Mouse (Mus musculus) adrenal gland, adult 18-20 months (tissue): ENCODE results near the gene Csnk2a2. TPM values are rescaled to one million over a fixed set of nuclear protein-coding genes. Genes with fewer than 3 reads are reported as not detected.
A peak's percentile ranks its signal among the peaks of the same experiment; 100 is the strongest.

Source experiments
- DNase-seq, 2 experiments: peaks; one replicate each; pipeline ENCODE4 v3.0.0; 2021 to 2022; ENCODE audit warnings: low spot score in 2 of 2
- long read RNA-seq, 2 experiments: library from polyadenylated mRNA; stranded (forward); transcript quantifications; one replicate each; pipeline ENCODE4 v2.0.0; 2021
- total RNA-seq, 2 experiments: library from RNA; stranded (reverse); gene quantifications; 1 replicate in 1 of 2; 2 replicates in 1 of 2; pipeline ENCODE4 v1.2.3; 2021

Gene Csnk2a2
- total RNA-seq = 10 to 100 TPM; 70.3 to 88.4 TPM
- long read RNA-seq, experiment 1, full-length matches to known transcripts = 17 of 34 reads
- long read RNA-seq, experiment 1, partial matches to known transcripts = 4 of 34 reads
- long read RNA-seq, experiment 1, other reads (novel, unspliced or antisense) = 13 of 34 reads
- long read RNA-seq, experiment 2, full-length matches to known transcripts = 50 of 81 reads
- long read RNA-seq, experiment 2, partial matches to known transcripts = 14 of 81 reads
- long read RNA-seq, experiment 2, other reads (novel, unspliced or antisense) = 17 of 81 reads

DNA sequence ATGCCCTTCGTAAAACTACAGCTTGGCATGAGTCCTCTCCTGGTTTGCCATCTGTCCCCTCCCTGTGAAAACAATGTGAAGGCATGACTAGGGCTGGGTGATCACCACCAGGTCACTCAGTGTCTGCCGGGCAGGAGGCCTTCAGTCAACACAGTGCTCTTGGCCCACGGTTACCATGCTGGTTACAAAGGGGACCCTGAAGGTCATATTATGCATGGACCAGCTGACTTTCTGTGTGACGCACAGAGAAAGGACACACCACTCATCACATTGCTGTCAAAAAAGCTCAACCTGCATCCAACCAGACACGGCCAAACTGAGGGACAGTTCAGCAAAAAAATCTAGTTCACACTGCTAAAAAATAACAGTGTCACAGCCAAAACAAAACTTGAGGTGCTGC is at the start of gene Csnk2a2:
Csnk2a2 (minus strand) TSS at position 34 of the 400 bp plus-strand sequence.
- peak in 1 of 2 experiments; percentile 17 for DNase-seq

DNA sequence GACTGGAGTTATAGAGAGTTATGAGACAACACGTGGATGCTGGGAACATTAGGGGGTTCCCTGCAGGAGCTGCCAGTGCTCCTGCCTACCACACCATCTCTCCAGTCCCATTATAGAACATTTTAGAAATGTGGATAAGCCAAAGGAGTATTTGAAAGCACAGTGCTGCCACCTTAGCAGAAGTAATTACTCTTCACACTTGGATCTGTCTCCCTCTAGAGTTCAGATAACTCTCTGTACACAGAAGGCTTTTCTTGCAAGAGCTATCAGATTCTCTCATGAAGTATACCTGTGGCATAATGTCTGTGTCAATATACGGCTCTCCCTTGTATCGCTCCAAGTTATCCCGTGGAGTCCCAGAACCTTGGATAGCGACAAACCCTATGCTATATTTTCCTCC is 49.6 kb upstream of the Csnk2a2 start:
- DNase-seq = no peak

DNA sequence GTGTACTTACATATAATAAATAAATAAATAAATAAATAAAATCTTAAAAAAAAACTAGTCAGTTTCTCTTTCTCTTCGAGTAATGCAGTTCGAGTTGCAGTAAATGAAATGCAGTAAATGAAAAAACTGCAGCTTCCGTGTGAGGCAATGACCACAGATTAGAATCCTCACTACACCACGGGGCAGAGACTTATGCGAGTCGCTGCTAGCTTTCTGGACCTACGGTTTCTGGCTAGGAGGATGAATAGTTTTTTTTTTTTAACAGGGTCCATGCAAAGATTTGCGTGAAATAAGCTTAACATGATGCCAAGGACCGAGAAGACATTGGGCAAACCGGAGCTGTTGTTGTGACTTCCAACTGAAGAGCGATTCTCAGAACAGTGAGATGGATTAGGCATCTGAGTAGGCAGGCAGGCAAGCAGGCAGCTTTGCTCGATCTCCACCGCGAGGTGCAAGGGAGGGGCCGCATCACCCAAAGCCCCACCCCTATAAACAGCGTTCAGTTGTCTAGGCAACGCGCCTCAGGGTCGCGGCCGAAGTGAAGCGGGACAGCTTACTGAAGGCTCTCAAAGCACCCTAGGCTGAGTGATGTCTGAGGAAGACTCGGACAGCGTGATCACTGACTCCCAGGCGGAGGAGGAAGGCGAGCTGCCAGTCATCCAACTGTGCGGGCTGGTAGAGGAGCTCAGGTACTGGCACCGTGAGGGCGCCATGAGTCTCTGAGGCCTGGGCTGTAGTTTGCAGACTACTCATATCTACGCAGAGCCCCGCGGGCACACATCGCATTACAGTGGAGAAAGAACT is 43.9 kb upstream of the Csnk2a2 start, which contains the start of gene Ccdc113:
Ccdc113 (plus strand) TSS at position 502 of the 804 bp plus-strand sequence.
- DNase-seq = peak; percentile 40 to 58

DNA sequence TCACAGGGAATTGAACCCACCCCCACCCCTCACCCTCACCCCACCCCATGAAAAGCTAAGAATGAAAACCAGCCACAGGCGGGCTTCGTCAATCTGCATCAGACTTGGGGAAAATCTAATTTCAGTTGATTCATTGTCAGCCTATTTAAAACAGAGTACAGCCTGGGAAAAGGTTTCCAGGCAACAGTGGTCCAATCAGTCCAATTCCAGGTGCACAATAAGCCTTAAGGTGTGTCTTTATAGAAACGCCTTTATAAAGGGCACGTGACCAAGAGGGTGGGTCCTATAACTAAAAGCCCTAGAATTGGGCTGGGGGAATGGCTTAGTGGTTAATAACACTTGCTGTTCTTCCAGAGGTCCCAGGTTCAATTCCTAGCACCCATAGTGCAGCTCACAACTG is 42.4 kb upstream of the Csnk2a2 start:
- DNase-seq = no peak

DNA sequence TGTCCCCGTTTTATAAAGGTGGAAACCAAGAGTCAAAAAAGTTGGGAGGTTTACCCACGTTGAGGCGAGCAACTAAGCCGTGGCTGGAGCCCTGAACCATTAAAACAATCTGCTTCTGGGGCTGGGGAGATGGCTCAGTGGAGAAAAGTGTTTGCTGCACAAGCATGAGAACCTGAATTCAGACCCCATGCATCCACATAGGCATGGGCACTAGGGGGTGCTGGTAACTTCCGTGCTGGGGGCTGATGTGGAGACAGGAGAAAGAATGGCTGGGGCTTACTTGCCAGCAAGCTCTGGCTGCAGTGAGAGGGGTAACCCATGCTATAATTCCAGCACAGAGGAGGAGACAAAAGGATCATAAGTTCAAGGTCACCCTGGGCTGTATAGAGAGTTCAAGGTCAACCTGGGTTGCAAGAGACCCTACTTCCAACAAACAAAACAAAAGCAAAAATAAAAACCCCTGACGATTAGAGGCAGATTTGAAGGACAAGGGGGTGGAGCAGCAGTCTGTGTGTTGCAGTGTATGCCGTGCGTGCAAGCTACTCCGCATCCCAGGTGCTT is 39.0 kb upstream of the Csnk2a2 start:
- no peak for DNase-seq

DNA sequence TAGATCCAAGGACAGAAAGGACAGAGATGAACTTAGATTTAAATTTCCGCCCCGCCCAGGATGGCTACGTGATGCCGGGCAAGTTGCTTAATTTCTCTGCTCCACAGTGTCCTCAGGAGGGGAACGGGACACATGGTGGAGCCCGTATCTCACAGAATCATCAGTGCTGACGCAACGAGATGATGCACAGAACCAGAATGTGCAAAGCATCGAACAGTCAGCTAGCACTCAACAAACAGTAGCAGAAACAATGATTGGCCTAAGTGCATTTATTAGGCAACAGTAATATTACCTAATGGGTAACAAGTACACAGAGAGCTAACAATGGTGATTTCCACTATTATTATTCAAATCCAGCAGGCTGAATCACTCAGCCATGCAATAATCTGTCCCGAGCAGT is 38.4 kb upstream of the Csnk2a2 start:
- no peak for DNase-seq

DNA sequence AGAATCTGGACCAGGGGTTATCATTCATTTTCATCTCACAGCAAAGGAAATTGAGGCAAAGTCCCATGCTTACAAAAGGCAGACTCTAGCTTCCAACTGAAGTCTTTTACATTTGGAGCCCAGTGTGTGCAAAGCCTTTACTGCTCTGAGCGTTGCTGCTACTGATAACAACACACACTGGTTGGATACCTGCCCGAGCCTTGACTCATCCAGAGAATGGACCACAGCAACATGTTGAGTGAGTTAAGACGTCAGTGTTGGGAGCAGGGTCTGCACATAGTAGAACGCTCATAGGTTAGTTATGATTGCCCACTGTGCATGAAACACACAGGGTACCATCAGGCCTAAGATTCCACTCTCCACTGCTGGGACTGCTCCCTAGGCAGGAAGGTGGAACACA is 34.2 kb upstream of the Csnk2a2 start:
- no peak for DNase-seq

DNA sequence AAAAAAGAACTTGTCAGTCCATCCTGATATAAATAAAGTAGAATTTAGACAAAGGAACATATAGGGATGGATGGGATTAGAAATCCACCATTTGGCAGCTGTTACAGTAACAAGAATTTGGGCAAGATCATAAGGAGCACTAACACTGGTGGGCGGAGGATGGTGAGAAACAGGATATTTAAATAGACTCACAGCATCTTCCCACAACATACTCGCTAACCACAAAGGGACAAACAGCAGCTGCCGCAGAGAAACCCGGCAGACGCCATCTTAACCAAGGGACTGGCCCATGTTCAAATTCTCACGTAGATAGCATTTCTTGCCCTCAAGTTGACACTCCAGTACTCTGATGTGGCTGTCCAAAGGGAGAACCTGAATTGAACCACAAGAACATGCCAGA is 27.1 kb upstream of the Csnk2a2 start:
- DNase-seq = no peak

DNA sequence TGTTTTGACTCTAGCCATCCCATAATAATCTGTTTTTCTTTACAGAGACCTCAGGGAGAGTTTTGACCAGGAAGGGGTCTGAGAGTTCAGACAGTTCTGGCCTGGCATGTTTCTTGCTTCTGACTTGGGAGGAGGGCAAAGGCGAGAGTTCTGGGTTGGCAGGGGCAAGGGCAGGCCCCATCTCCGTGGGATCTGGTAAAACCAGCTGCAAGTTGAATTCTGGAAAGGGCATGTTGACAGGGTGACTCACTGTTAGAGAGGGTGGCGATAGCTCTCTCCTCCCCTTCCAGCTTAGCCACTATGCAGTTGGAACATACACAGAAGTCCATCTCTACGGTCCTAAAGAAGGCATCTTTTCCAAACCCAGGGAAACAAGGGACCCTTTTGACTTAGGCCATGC is 23.4 kb upstream of the Csnk2a2 start:
- no peak for DNase-seq

DNA sequence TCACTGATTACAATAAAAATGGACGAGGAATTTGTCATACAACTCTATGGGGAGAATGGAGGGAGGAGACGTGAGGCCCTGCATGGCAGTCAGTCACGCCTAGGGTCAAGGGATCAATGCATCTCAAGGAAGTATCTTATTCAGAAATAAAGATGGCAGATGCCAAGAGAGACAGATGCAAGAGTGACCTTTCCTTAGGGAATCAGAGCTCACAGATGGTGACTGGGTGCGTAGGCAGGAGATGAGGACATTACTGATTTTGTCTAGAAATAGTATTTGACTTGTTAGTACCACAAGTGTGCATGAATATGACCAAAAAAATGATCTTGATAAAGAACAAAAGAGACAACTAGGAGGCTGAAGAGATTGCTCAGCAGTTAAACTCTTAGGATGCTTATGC is 22.4 kb upstream of the Csnk2a2 start:
- no peak for DNase-seq

DNA sequence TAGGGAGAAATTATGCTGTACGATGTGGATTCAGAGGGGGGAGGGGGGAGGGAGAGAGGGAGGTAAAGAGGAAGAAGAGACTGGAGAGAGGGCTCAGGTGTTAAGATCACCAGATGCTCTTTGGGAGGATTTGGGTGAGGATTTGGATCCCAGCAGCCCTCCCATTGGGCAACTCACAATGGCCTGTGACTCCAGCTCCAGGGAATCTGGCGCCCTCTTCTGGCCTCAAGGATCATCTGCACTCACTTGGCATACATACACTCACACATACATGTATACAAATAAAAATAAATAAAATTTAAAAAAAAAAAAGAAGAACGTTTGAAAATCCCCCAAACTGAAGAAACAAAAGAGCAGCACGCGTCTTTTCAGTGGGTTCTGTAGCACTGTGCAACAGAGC is 16.4 kb upstream of the Csnk2a2 start:
- no peak for DNase-seq

DNA sequence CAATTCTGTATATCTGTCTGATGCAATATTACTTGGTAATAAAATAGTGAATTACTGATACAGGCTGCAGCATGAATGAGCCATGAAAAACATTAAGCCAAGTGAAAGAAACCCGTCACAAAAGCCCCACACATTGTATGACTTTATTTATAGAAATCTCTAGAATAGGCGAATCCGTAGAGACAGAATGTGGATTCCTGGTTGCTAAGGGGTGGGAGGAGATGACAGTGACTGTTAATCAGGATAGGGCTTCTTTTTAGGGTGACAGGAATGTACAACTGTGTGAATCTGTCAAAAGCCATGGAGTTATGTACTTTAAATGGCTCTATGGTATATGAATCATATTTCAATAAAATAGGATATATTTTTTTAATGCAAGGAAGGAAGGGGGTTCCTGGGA is 15.8 kb upstream of the Csnk2a2 start:
- no peak for DNase-seq

DNA sequence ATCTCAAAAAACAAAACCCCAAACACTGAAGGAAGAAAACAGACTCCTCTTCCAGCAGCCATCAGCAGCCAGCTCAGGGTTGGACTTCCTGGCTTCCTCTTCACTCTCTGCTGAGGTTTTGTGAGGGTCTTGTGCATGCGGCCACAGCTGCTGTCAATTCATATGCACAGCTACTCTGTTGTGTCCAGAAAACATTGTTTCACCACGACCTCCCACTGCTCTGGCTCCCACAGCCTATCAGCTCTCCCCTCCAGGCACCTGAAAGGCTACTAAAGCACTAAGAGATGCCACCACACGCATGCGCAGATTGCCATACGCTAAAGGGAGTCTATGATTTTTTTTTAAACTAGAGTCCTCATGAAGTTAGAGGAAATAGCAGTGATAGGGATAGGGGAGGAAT is 15.0 kb upstream of the Csnk2a2 start:
- DNase-seq = no peak

DNA sequence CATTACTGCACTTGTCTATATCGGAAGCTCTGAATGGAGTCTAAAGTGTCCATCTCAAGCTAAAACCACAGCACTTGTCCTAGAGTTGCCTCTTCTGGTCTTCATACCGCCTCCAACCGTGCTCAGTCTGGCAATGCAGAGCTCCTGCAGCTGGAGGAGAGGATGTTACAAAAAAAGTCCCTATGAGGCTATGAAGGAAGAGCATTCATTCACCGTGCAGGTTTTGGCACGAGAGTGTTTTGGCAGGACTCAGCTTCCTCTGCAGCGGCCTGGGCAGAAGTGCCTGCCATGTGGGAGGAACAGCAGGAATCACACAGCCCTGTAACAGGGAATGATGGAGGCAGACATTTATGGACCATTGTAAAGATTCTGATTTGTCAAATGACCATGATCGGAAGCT is 12.6 kb upstream of the Csnk2a2 start:
- DNase-seq = no peak

DNA sequence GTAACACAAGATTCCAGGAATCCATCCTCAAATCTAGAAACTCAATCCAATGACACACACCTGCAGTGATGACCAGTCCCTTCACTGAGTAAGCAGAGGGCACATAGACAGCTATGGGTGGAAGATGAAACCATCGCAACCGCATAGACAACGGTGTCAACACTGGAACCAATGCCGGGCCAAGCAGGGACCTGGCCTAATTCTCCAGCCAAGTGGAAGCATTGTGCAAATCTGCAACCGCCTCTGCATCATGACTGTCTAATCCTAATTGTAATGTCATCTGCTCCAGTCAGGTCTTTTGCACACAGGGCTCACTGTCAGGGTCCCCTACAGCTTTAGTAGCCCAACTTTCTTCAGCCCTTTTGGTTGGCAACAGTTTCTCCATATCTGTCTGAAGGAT is 10.6 kb upstream of the Csnk2a2 start:
- no peak for DNase-seq

DNA sequence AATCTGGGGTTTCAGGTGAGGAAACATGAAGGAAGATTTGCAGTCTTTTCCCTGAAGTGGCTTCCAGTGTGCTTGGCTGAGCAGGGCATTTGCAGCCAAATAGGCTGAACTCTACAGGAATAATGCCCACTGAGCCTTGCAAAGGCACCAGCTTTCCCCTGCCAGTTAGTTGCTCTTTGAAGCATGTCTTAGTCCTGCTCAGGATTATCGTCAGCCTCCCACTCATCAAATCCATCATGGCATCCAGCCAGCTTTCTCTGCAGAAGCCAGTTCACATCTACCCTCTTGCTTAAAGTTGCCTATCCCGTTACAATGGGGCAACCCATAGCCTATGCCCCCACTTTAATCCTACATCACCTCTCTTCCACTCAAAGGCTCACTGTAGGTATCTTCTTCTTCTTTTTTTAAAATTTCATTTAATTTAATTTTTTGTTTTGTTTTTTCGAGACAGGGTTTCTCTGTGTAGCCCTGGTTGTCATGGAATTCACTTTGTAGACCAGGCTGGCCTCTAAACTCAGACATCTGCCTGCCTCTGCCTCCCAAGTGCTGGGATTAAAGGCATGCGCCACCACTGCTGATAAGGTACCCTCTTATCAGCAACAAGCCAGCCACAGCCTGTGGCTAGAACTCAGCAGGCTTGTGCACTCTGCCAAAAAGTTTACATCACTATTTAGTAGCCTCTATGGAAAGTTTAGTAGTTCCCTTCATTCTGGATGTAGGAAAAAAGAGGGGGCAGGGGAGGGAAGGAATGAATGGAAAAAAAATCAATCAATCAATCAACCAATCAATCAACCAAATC is 9.6 kb upstream of the Csnk2a2 start:
- no peak for DNase-seq

DNA sequence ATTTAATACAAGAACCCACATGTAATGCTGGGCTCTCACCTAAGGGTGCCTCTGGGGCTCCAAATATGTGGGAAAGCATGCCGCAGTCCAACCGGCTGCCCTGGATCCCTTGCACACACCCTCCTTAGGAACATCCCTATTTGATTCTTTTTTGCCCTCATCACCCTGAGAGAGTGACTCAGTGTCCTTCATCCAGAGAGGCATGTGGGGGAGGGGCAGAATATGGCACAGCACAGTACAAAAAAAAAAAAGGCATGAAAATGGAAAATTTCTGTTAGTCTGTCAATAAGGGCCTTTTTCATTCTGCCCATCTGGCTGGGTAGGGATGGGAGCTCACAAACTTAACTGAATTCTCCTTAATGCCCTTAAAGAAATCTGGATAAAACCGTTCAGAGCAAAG is 8.0 kb upstream of the Csnk2a2 start:
- DNase-seq = peak in 1 of 2 experiments; percentile 42

DNA sequence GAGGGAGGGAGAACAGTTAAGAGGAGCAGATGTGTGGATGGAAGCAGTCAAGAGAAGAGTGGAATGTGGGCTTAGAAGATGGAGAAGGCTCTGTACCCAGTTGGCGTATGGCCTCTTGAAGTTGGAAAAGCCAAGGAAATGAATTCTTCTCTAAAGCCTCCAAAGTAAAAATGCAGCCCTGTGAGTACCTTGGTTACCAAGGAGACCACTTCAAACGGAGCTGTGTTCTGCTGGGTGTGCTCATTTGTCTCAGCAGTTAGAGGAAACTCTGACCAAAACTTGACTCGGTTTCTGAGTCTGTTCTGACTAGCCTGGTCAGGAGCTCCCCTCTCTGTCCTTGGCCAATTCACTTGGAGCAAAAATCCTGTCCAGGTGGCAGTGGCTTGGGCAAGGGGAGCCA is 6.6 kb upstream of the Csnk2a2 start:
- DNase-seq = no peak

DNA sequence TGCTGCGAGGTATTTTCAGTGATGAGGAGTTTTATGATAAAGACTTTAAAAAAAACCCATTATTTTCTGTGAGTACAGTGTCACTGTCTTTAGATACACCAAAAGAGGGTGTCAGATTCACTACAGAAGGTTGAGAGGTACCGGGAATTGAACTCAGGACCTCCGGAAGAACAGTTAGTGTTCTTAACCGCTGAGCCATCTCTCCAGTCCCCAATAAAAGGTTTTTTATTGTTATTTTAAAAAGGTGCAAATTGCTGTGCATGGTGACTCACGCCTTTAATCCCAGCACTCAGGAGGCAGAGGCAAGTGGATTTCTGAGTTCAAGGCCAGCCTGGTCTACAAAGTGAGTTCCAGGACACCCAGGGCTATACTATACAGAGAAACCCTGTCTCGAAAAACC is 5.6 kb upstream of the Csnk2a2 start:
- DNase-seq = no peak

DNA sequence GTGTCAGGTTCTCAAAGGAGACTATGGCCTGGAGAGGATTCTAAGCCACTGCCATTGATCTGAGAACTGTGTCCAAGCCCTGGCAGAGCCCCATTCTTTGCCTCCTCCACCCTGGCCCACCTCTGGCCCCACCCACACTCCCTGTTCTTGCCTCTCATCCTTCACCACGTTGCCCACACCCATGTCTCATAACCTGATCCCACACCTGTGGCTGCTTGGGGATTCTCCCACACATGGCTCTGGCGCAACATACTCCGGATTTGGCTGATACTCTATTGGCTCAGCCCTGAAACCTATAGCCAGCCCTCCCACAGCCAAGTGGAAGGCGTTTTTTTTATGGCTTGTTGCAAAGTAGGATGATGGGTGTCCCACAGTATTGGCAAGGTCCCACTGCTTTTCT is 2.2 kb upstream of the Csnk2a2 start:
- DNase-seq = no peak

DNA sequence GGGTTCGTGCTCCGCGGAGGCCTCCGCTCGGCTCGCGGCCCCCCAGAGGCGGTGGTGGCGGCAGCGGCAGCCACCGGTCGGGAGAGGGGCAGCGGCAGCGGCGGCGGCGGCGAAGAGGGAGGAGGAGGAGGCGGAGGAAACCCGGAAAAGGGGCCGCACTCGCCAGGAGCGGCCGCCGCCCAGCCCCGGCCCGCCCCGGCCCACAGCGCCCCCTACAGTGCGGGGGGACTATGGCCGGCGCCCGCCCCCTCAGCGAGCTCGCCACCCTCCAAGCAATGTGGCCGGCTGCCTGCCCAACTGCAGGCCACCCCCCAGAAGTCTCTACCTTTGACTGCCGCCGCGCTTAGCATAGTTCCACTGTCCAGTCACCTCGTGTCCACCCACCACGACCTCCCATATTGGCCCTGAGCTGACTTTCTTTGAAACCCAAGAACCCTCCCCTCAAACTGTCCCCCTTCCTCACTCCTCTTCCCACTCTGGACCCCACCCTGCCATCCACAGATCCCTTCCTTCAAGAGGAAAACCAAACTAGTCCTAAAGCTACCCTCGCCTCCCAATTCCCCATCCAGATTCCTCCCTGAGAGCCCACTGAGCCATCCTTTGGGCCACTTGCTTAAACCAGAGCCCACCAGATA is 1.0 kb downstream of the Csnk2a2 start:
- DNase-seq = peak; percentile 93 to 96
